Mouse (Mus musculus): ENCODE measurements around the gene Rad51b. TPM values are rescaled to one million over a fixed set of nuclear protein-coding genes. Genes with fewer than 3 reads are reported as not detected.

Rad51b gene
- polyA plus RNA-seq, 1 experiment from 2014 or later = 7.8 TPM

GRCm38 (mm10) chr12:79547556-79547955, 250.5 kb downstream of the Rad51b start:
- WGBS = 33% methylated on average over 6 of the region's 6 CpGs
- no peaks in the 10 kb centered on the region for H3K27me3 ChIP-seq (ENCODE audit: control insufficient read depth, insufficient read depth, low read length)
- no peak overlapping the region for H3K9ac ChIP-seq (ENCODE audit: low read length)
- no peak overlapping the region for H3K4me2 ChIP-seq (ENCODE audit: low read depth, low read length)
- H3K27ac ChIP-seq (ENCODE audit: low read length) = peak overlapping the region; percentile 42; the same call in 1 of the 2 replicates
- H3K4me1 ChIP-seq (ENCODE audit: control insufficient read depth, insufficient read depth, low read length) = peaks cover 13% of the 10 kb centered on the region
- no peaks in the 10 kb centered on the region for H3K36me3 ChIP-seq (ENCODE audit: control insufficient read depth, insufficient read depth, low read length)
- no peak for ATAC-seq (ENCODE audit: insufficient read depth, low FRiP score)
- no peaks in the 10 kb centered on the region for H3K9me3 ChIP-seq (replicated peaks; ENCODE audit: control insufficient read depth, low read length)
- H3K4me3 ChIP-seq (replicated peaks; ENCODE audit: low read length) = no peak overlapping the region

GRCm38 (mm10) chr12:79548607-79549330, 251.7 kb downstream of the Rad51b start:
- no peak for ATAC-seq (ENCODE audit: insufficient read depth, low FRiP score)
- no peaks in the 10 kb centered on the region for H3K27me3 ChIP-seq (ENCODE audit: control insufficient read depth, insufficient read depth, low read length)
- no peaks in the 10 kb centered on the region for H3K36me3 ChIP-seq (ENCODE audit: control insufficient read depth, insufficient read depth, low read length)
- no peak overlapping the region for H3K4me2 ChIP-seq (ENCODE audit: low read depth, low read length)
- peaks cover 7% of the 10 kb centered on the region; the same call in 1 of the 2 replicates for H3K4me1 ChIP-seq (ENCODE audit: control insufficient read depth, insufficient read depth, low read length)
- no peaks in the 10 kb centered on the region for H3K9me3 ChIP-seq (replicated peaks; ENCODE audit: control insufficient read depth, low read length)
- 75% methylated on average over 8 of the region's 8 CpGs for WGBS
- H3K9ac ChIP-seq (ENCODE audit: low read length) = no peak overlapping the region
- H3K27ac ChIP-seq (ENCODE audit: low read length) = no peak overlapping the region
- H3K4me3 ChIP-seq (replicated peaks; ENCODE audit: low read length) = no peak overlapping the region

GRCm38 (mm10) chr12:79550049-79550682, 253.1 kb downstream of the Rad51b start:
- H3K4me2 ChIP-seq (ENCODE audit: low read depth, low read length) = no peak overlapping the region
- H3K9ac ChIP-seq (ENCODE audit: low read length) = no peak overlapping the region
- no peaks in the 10 kb centered on the region for H3K9me3 ChIP-seq (replicated peaks; ENCODE audit: control insufficient read depth, low read length)
- H3K4me3 ChIP-seq (replicated peaks; ENCODE audit: low read length) = no peak overlapping the region
- H3K36me3 ChIP-seq (ENCODE audit: control insufficient read depth, insufficient read depth, low read length) = no peaks in the 10 kb centered on the region
- H3K4me1 ChIP-seq (ENCODE audit: control insufficient read depth, insufficient read depth, low read length) = peaks cover 7% of the 10 kb centered on the region; the same call in 1 of the 2 replicates
- no peaks in the 10 kb centered on the region for H3K27me3 ChIP-seq (ENCODE audit: control insufficient read depth, insufficient read depth, low read length)
- 94% methylated on average over 7 of the region's 7 CpGs for WGBS
- ATAC-seq (ENCODE audit: insufficient read depth, low FRiP score) = no peak
- no peak overlapping the region; the same call in 1 of the 2 replicates for H3K27ac ChIP-seq (ENCODE audit: low read length)

GRCm38 (mm10) chr12:79551274-79551673, 254.2 kb downstream of the Rad51b start:
- no peak overlapping the region for H3K9ac ChIP-seq (ENCODE audit: low read length)
- H3K36me3 ChIP-seq (ENCODE audit: control insufficient read depth, insufficient read depth, low read length) = no peaks in the 10 kb centered on the region
- no peak overlapping the region for H3K27ac ChIP-seq (ENCODE audit: low read length)
- no peak for ATAC-seq (ENCODE audit: insufficient read depth, low FRiP score)
- H3K4me2 ChIP-seq (ENCODE audit: low read depth, low read length) = no peak overlapping the region
- peaks cover 7% of the 10 kb centered on the region; the same call in 1 of the 2 replicates for H3K4me1 ChIP-seq (ENCODE audit: control insufficient read depth, insufficient read depth, low read length)
- H3K9me3 ChIP-seq (replicated peaks; ENCODE audit: control insufficient read depth, low read length) = no peaks in the 10 kb centered on the region
- 80% methylated on average over 1 of the region's 1 CpGs for WGBS
- H3K27me3 ChIP-seq (ENCODE audit: control insufficient read depth, insufficient read depth, low read length) = no peaks in the 10 kb centered on the region
- H3K4me3 ChIP-seq (replicated peaks; ENCODE audit: low read length) = no peak overlapping the region

- no peak overlapping the region for H3K27ac ChIP-seq (ENCODE audit: low read length)
- H3K4me3 ChIP-seq (replicated peaks; ENCODE audit: low read length) = no peak overlapping the region
- ATAC-seq (ENCODE audit: insufficient read depth, low FRiP score) = no peak
- no peaks in the 10 kb centered on the region for H3K36me3 ChIP-seq (ENCODE audit: control insufficient read depth, insufficient read depth, low read length)
- peaks cover 6% of the 10 kb centered on the region; the same call in 1 of the 2 replicates for H3K4me1 ChIP-seq (ENCODE audit: control insufficient read depth, insufficient read depth, low read length)
- H3K4me2 ChIP-seq (ENCODE audit: low read depth, low read length) = no peak overlapping the region
- no peaks in the 10 kb centered on the region for H3K27me3 ChIP-seq (ENCODE audit: control insufficient read depth, insufficient read depth, low read length)
- no peaks in the 10 kb centered on the region for H3K9me3 ChIP-seq (replicated peaks; ENCODE audit: control insufficient read depth, low read length)
- H3K9ac ChIP-seq (ENCODE audit: low read length) = no peak overlapping the region
Measured at GRCm38 (mm10) chr12:79553056-79553455, 256.0 kb downstream of the Rad51b start.

- Histone ChIP-seq H3K4me2 (ENCODE audit: low read depth, low read length) (no peak overlapping the region), H3K36me3 (ENCODE audit: control insufficient read depth, insufficient read depth, low read length) (no peaks in the 10 kb centered on the region), H3K4me1 (ENCODE audit: control insufficient read depth, insufficient read depth, low read length) (peaks cover 13% of the 10 kb centered on the region), H3K4me3 (replicated peaks; ENCODE audit: low read length) (no peak overlapping the region), H3K27ac (ENCODE audit: low read length) (no peak overlapping the region; the same call in 1 of the 2 replicates), H3K27me3 (ENCODE audit: control insufficient read depth, insufficient read depth, low read length) (no peaks in the 10 kb centered on the region), H3K9me3 (replicated peaks; ENCODE audit: control insufficient read depth, low read length) (no peaks in the 10 kb centered on the region), H3K9ac (ENCODE audit: low read length) (no peak overlapping the region)
- 52% methylated on average over 5 of the region's 5 CpGs for WGBS
- no peak for ATAC-seq (ENCODE audit: insufficient read depth, low FRiP score)
Measured at GRCm38 (mm10) chr12:79557904-79558303, 260.8 kb downstream of the Rad51b start.

GRCm38 (mm10) chr12:79558711-79559110, 261.6 kb downstream of the Rad51b start:
- Histone ChIP-seq H3K4me2 (ENCODE audit: low read depth, low read length) (no peak overlapping the region), H3K27ac (ENCODE audit: low read length) (peak overlapping the region; percentile 34; the same call in 1 of the 2 replicates), H3K4me1 (ENCODE audit: control insufficient read depth, insufficient read depth, low read length) (peaks cover 13% of the 10 kb centered on the region), H3K9me3 (replicated peaks; ENCODE audit: control insufficient read depth, low read length) (no peaks in the 10 kb centered on the region), H3K27me3 (ENCODE audit: control insufficient read depth, insufficient read depth, low read length) (no peaks in the 10 kb centered on the region), H3K4me3 (replicated peaks; ENCODE audit: low read length) (no peak overlapping the region), H3K36me3 (ENCODE audit: control insufficient read depth, insufficient read depth, low read length) (no peaks in the 10 kb centered on the region), H3K9ac (ENCODE audit: low read length) (no peak overlapping the region)
- ATAC-seq (ENCODE audit: insufficient read depth, low FRiP score) = no peak
- 84% methylated on average over 3 of the region's 3 CpGs for WGBS

- no peak overlapping the region for H3K9ac ChIP-seq (ENCODE audit: low read length)
- H3K27me3 ChIP-seq (ENCODE audit: control insufficient read depth, insufficient read depth, low read length) = no peaks in the 10 kb centered on the region
- H3K9me3 ChIP-seq (replicated peaks; ENCODE audit: control insufficient read depth, low read length) = no peaks in the 10 kb centered on the region
- H3K4me3 ChIP-seq (replicated peaks; ENCODE audit: low read length) = no peak overlapping the region
- peak overlapping the region; percentile 34 for H3K27ac ChIP-seq (ENCODE audit: low read length)
- no peak overlapping the region for H3K4me2 ChIP-seq (ENCODE audit: low read depth, low read length)
- H3K4me1 ChIP-seq (ENCODE audit: control insufficient read depth, insufficient read depth, low read length) = peaks cover 13% of the 10 kb centered on the region
- ATAC-seq (ENCODE audit: insufficient read depth, low FRiP score) = no peak
- WGBS = 49% methylated on average over 4 of the region's 4 CpGs
- no peaks in the 10 kb centered on the region for H3K36me3 ChIP-seq (ENCODE audit: control insufficient read depth, insufficient read depth, low read length)
Measured at GRCm38 (mm10) chr12:79559410-79560015, 262.4 kb downstream of the Rad51b start.

- H3K4me2 ChIP-seq (ENCODE audit: low read depth, low read length) = no peak overlapping the region
- no peak overlapping the region for H3K4me3 ChIP-seq (replicated peaks; ENCODE audit: low read length)
- WGBS = 80% methylated on average over 8 of the region's 8 CpGs
- H3K9me3 ChIP-seq (replicated peaks; ENCODE audit: control insufficient read depth, low read length) = no peaks in the 10 kb centered on the region
- no peak for ATAC-seq (ENCODE audit: insufficient read depth, low FRiP score)
- 0 out of 2 replicates have a peak overlapping the region, but pooled peaks have one; percentile 30 for H3K27ac ChIP-seq (ENCODE audit: low read length)
- H3K4me1 ChIP-seq (ENCODE audit: control insufficient read depth, insufficient read depth, low read length) = peaks cover 13% of the 10 kb centered on the region
- no peaks in the 10 kb centered on the region for H3K36me3 ChIP-seq (ENCODE audit: control insufficient read depth, insufficient read depth, low read length)
- no peak overlapping the region for H3K9ac ChIP-seq (ENCODE audit: low read length)
- H3K27me3 ChIP-seq (ENCODE audit: control insufficient read depth, insufficient read depth, low read length) = no peaks in the 10 kb centered on the region
Measured at GRCm38 (mm10) chr12:79560084-79560699, 263.1 kb downstream of the Rad51b start.
